Mouse (Mus musculus): Measurements from ENCODE around the gene Dlx1.

Dlx1 gene

DNA sequence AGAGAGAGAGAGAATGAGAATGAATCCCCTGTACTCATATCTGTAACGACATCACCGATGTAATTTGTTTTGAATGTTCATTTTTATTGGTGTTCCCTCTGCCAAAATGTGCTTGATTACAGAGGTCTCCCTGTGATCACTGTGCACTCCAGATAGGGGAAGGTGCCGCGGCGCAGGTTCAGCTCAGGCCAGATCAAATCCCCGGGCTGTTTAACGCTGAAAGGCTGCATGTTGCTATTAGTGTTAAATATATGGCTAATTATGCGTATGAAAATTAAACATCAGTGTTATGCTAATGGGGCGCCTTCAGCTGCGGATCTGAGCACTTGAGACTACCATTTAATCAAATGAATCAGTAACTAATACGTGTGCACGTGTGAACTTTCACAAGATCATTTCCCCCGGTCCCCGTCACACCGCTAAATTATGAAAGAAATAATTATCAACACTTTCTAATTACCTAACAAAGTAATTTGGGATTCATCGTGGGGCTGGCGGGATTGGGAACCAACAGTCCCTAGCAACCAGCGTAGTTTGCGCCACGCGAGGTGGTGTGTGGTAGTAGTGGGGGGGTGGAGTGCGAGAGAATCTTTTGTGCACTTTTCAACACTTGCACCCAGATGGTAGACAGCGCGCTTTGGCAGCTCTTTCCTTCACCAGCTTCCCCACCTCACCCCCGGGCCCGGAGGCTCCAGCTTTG lies at the start of gene Dlx1:
TSS of gene Dlx1 (plus strand) at position 100 of the 700 bp plus-strand sequence.
- Histone ChIP-seq H3K36me3 (ENCODE audit: control insufficient read depth, insufficient read depth, low read length, poor library complexity, severe bottlenecking) (no peaks in the 10 kb centered on the region), H3K27me3 (ENCODE audit: control insufficient read depth, insufficient read depth, low read length, poor library complexity, severe bottlenecking) (peaks cover 6% of the 10 kb centered on the region)
- no peak for DNase-seq (ENCODE audit: low read depth, low spot score)

DNA sequence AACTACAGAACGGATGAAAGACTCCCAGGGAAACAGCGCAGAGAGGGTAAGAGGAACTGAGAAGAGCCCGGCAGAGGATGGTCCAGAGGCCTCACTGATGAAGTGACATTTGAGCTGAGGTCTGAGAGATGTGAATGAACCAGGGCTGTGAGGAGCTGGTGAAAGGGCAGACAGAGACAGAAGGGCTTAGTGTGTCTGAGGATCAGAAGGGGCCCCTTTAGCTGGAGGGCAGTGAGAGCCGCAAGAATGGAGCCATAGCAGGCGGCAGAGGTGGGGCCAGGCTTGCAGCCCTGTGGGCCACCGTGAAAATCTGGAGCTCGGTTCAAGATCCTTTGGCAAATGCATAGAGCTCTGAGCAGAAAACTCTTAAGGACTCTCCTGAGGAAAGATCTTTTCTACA lies 48.0 kb upstream of the Dlx1 start:
- Histone ChIP-seq H3K27me3 (ENCODE audit: control insufficient read depth, insufficient read depth, low read length, poor library complexity, severe bottlenecking) (no peaks in the 10 kb centered on the region), H3K36me3 (ENCODE audit: control insufficient read depth, insufficient read depth, low read length, poor library complexity, severe bottlenecking) (no peaks in the 10 kb centered on the region)
- DNase-seq (ENCODE audit: low read depth, low spot score): no peak

DNA sequence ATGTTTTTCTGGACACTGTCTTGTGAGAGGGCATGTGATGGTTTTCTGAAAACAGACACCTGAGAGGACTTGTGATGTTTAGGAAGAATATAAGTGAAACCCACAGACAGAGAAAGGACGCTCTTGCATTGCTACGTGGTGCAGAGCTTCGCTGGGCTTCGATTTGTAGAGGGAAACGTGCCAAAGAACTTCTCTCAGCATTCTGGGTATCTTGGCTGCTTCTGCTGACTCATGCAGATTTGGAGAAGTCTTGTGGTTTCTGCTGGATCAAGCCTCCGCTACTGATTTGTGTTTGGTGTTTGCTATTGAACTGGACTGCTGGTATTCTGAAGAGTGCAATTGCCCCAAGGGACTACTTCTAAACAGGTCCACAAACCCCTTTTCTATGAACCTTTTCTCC lies 46.1 kb upstream of the Dlx1 start:
- H3K36me3 ChIP-seq (ENCODE audit: control insufficient read depth, insufficient read depth, low read length, poor library complexity, severe bottlenecking): no peaks in the 10 kb centered on the region
- no peaks in the 10 kb centered on the region for H3K27me3 ChIP-seq (ENCODE audit: control insufficient read depth, insufficient read depth, low read length, poor library complexity, severe bottlenecking)
- no peak for DNase-seq (ENCODE audit: low read depth, low spot score)

- Histone ChIP-seq H3K36me3 (ENCODE audit: control insufficient read depth, insufficient read depth, low read length, poor library complexity, severe bottlenecking) (no peaks in the 10 kb centered on the region), H3K27me3 (ENCODE audit: control insufficient read depth, insufficient read depth, low read length, poor library complexity, severe bottlenecking) (no peaks in the 10 kb centered on the region)
- DNase-seq (ENCODE audit: low read depth, low spot score): no peak
Measured at GRCm38 (mm10) chr2:71483046-71483716, 44.7 kb upstream of the Dlx1 start.

- no peaks in the 10 kb centered on the region for H3K27me3 ChIP-seq (ENCODE audit: control insufficient read depth, insufficient read depth, low read length, poor library complexity, severe bottlenecking)
- DNase-seq (ENCODE audit: low read depth, low spot score): no peak
Measured at GRCm38 (mm10) chr2:71483717-71484066, 44.2 kb upstream of the Dlx1 start.

DNA sequence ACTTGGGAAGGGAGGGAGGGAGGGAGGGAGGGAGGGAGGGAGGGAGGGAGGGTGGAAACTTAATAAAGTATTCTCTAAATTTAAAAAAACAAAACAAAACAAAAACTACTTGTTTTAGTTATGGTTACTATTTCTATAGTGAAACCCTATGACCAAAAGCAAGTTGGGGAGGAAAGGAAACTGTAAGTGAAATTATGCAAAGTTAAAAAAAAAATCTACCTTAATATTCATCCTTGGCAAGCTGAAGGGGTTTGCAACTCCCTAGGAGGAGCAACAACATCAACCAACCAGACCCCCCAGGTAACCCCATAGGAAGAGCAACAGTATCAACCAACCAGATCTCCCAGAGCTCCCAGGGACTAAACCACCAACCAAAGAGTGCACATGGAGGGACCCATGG lies 36.6 kb upstream of the Dlx1 start:
- DNase-seq (ENCODE audit: low read depth, low spot score): no peak
- no peaks in the 10 kb centered on the region for H3K27me3 ChIP-seq (ENCODE audit: control insufficient read depth, insufficient read depth, low read length, poor library complexity, severe bottlenecking)
- H3K36me3 ChIP-seq (ENCODE audit: control insufficient read depth, insufficient read depth, low read length, poor library complexity, severe bottlenecking): no peaks in the 10 kb centered on the region

More at GRCm38 (mm10) chr2:71483717-71484066, 44.2 kb upstream of the Dlx1 start:
- no peaks in the 10 kb centered on the region for H3K36me3 ChIP-seq (ENCODE audit: control insufficient read depth, insufficient read depth, low read length, poor library complexity, severe bottlenecking)

DNA sequence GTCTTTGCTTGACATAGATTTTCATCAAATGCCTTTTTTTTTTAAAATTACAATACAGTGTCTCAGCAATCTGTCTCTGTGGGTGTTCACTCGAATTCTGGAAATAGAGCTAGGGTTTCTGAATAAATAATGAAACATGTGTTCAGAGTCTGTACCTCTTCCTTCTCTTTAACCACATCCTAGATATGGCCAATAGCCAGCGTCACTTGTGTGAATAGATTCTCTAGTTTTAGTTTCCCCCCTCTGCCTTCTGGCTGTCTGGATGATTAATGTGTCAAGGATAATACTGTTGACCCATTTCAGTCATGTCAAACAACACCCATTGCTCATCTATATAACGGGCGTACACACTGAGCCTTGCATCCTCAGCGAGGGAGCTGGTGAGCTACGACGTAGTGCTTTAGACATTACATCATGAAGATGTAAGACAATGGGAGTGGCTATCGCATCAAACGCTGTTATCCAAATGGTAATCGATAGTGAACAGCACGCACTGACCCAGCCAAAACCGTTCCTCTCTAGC lies 34.7 kb upstream of the Dlx1 start:
- DNase-seq (ENCODE audit: low read depth, low spot score): no peak
- Histone ChIP-seq H3K27me3 (ENCODE audit: control insufficient read depth, insufficient read depth, low read length, poor library complexity, severe bottlenecking) (no peaks in the 10 kb centered on the region), H3K36me3 (ENCODE audit: control insufficient read depth, insufficient read depth, low read length, poor library complexity, severe bottlenecking) (no peaks in the 10 kb centered on the region)

GRCm38 (mm10) chr2:71494503-71494902 lies 33.4 kb upstream of the Dlx1 start:
- no peak for DNase-seq (ENCODE audit: low read depth, low spot score)
- no peaks in the 10 kb centered on the region for H3K36me3 ChIP-seq (ENCODE audit: control insufficient read depth, insufficient read depth, low read length, poor library complexity, severe bottlenecking)
- H3K27me3 ChIP-seq (ENCODE audit: control insufficient read depth, insufficient read depth, low read length, poor library complexity, severe bottlenecking): no peaks in the 10 kb centered on the region

GRCm38 (mm10) chr2:71494971-71495370 lies 32.9 kb upstream of the Dlx1 start:
- Histone ChIP-seq H3K36me3 (ENCODE audit: control insufficient read depth, insufficient read depth, low read length, poor library complexity, severe bottlenecking) (no peaks in the 10 kb centered on the region), H3K27me3 (ENCODE audit: control insufficient read depth, insufficient read depth, low read length, poor library complexity, severe bottlenecking) (no peaks in the 10 kb centered on the region)

DNA sequence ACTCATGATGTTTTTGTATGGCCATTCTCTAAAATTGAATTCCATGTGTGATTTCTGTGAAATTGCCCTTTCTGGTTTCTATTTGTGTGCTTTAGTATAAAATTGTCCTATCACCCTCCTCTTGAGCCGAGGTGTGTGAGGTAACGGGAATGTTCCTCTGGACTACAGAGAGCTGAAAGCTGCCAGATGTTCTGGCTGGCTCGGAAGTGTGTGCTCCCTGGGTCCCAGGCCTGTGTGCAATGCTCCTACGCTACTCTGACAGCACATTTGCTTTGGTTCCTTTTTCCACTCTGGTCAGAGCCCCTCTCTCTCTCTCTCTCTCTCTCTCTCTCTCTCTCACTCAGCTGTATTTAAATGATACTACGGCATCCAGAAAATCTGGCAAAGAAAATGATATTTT lies 30.7 kb upstream of the Dlx1 start:
- Histone ChIP-seq H3K27me3 (ENCODE audit: control insufficient read depth, insufficient read depth, low read length, poor library complexity, severe bottlenecking) (no peaks in the 10 kb centered on the region), H3K36me3 (ENCODE audit: control insufficient read depth, insufficient read depth, low read length, poor library complexity, severe bottlenecking) (no peaks in the 10 kb centered on the region)
- DNase-seq (ENCODE audit: low read depth, low spot score): no peak

More at GRCm38 (mm10) chr2:71494971-71495370, 32.9 kb upstream of the Dlx1 start:
- no peak for DNase-seq (ENCODE audit: low read depth, low spot score)

DNA sequence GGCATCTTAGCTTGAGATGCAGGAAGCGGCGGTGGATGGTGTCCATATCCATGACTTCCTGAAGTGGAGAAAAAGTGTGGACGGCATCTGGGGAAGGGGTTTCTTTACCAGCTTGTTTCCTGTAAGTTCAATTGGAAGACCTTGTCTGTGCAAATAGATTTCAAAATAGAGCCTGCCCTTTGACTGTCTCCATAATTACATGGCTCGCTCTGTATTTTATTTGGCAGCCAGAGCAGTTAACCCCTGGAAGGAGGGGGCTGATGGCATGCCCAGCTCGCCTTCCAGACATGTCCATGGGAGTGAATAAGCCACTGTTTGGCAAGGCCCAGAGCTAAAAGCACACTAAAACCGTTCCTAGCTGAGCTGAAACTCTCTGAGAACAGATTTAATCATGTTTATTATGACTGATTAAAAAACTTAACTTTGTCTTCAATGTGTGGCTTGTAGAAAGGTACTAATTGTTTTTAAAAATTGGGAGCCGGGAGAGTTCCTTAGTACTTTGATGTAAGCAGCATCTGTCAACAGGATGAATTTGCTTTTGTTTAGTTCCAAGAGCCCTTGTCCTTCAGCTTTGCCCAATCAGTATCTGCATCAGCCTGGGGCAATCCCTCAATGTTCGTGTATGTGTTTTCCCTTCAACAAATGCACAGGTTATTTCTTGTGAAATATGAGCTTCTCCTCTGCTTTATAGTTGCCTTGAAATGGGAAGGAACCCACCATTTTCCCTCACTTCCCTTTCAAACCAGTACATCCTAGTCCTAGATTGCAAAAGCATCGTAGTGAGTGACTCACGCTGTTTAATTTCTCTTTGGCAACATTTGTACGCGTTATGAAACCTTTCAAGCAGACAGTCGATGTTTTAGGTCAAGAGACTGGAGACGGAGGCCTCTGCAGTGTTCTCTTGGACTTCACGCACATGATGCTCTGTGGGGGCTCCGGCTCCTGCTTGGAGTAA lies 28.4 kb upstream of the Dlx1 start:
- no peak for DNase-seq (ENCODE audit: low read depth, low spot score)

DNA sequence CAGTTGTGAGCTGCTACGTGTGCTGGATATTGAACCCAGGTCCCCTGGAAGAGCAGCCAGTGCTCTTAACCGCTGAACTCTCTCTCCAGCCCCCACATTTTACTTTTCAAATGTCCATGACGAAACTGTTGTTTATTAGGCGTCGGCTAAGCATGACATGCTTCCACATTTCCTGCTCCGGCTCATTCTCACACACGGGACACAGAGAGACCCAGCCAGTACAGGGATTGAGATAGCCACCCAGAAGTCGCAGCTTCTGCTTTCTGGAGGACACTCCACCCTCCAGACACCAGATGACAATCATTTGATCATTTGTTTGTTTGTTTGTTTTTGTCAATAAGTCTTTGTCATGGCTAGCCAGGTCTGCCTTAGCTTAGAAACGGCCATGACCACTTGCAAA lies 23.1 kb upstream of the Dlx1 start:
- DNase-seq (ENCODE audit: low read depth, low spot score): no peak
- H3K27me3 ChIP-seq (ENCODE audit: control insufficient read depth, insufficient read depth, low read length, poor library complexity, severe bottlenecking): no peaks in the 10 kb centered on the region
- no peaks in the 10 kb centered on the region for H3K36me3 ChIP-seq (ENCODE audit: control insufficient read depth, insufficient read depth, low read length, poor library complexity, severe bottlenecking)

More for the DNA sequence above, 28.4 kb upstream of the Dlx1 start:
- no peaks in the 10 kb centered on the region for H3K27me3 ChIP-seq (ENCODE audit: control insufficient read depth, insufficient read depth, low read length, poor library complexity, severe bottlenecking)
- no peaks in the 10 kb centered on the region for H3K36me3 ChIP-seq (ENCODE audit: control insufficient read depth, insufficient read depth, low read length, poor library complexity, severe bottlenecking)

- H3K36me3 ChIP-seq (ENCODE audit: control insufficient read depth, insufficient read depth, low read length, poor library complexity, severe bottlenecking): no peaks in the 10 kb centered on the region
- H3K27me3 ChIP-seq (ENCODE audit: control insufficient read depth, insufficient read depth, low read length, poor library complexity, severe bottlenecking): no peaks in the 10 kb centered on the region
- DNase-seq (ENCODE audit: low read depth, low spot score): no peak
Measured at GRCm38 (mm10) chr2:71511209-71511608, 16.7 kb upstream of the Dlx1 start.

DNA sequence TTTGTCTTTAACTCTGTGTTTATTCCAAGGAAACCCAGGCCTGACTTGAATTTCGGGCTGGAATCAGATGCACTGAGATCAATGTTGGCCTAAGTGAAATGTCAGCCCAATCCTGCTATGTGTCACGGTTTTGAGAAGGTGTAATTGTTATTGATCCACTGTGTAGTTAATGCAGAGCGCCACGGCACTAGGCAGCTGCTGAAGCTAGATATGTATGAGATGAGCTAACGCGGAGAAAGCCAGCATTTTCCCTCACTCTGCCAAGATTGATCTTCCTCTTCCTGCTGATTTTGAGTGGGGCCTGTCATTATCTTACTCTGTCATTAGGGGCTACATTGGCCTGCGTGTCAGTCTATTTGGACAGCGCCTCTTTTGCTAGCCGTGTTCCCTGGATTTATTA lies 15.6 kb upstream of the Dlx1 start:
- no peaks in the 10 kb centered on the region for H3K36me3 ChIP-seq (ENCODE audit: control insufficient read depth, insufficient read depth, low read length, poor library complexity, severe bottlenecking)
- no peak for DNase-seq (ENCODE audit: low read depth, low spot score)
- no peaks in the 10 kb centered on the region for H3K27me3 ChIP-seq (ENCODE audit: control insufficient read depth, insufficient read depth, low read length, poor library complexity, severe bottlenecking)

GRCm38 (mm10) chr2:71516995-71517394 lies 10.9 kb upstream of the Dlx1 start:
- H3K27me3 ChIP-seq (ENCODE audit: control insufficient read depth, insufficient read depth, low read length, poor library complexity, severe bottlenecking): no peaks in the 10 kb centered on the region
- no peaks in the 10 kb centered on the region for H3K36me3 ChIP-seq (ENCODE audit: control insufficient read depth, insufficient read depth, low read length, poor library complexity, severe bottlenecking)
- no peak for DNase-seq (ENCODE audit: low read depth, low spot score)
